Mouse (Mus musculus) embryonic facial prominence, embryonic 11.5 days (tissue): ENCODE measurements at regions not wholly inside any gene's neighbourhood (a gene's known extent, or its start where the extent isn't known, plus 50 kb on each side); places are given as distances from the start of the nearest gene placed in this dataset.

ENCODE experiments used
- ATAC-seq: fragments of 200-750 bp; cut with Nextera tagmentation; replicated peaks from 2 replicates; pipeline ENCODE4 v1.8.0; 2017; ENCODE audit warnings: low read depth; ENCODE audit not compliant: insufficient number of reproducible peaks, low FRiP score, low TSS enrichment
- DNase-seq: peaks from one replicate; pipeline ENCODE4 v3.0.0-alpha.2; 2015; ENCODE audit warnings: low spot score
- H3K27ac ChIP-seq: fragments of 300-500 bp; sonication (generic); replicated peaks from 2 replicates; pipeline ENCODE4 v1.5.1; 2014; ENCODE audit warnings: mild to moderate bottlenecking, low read depth, low read length, control low read depth
- H3K27me3 ChIP-seq: fragments of 300-500 bp; sonication (generic); 2 replicates; pipeline ENCODE4 v1.6.1; 2014; ENCODE audit warnings: mild to moderate bottlenecking, low read length, moderate library complexity, mixed read lengths; ENCODE audit not compliant: control insufficient read depth, insufficient read depth
- H3K36me3 ChIP-seq: fragments of 300-500 bp; sonication (generic); replicated peaks from 2 replicates; pipeline ENCODE4 v1.6.1; 2014; ENCODE audit warnings: low read depth, mild to moderate bottlenecking, low read length, moderate library complexity, mixed read lengths; ENCODE audit not compliant: control insufficient read depth, insufficient read depth
- H3K4me1 ChIP-seq: fragments of 300-500 bp; sonication (generic); 2 replicates; pipeline ENCODE4 v1.6.1; 2014; ENCODE audit warnings: low read length, mixed read lengths; ENCODE audit not compliant: control insufficient read depth, insufficient read depth
- H3K4me2 ChIP-seq: fragments of 300-500 bp; sonication (generic); 2 replicates; pipeline ENCODE4 v1.6.1; 2014; ENCODE audit warnings: low read depth, mild to moderate bottlenecking, control low read depth, low read length, moderate library complexity
- H3K4me3 ChIP-seq: fragments of 300-500 bp; sonication (generic); 2 replicates; pipeline ENCODE4 v1.5.1; 2014; ENCODE audit warnings: low read depth, low read length, control low read depth
- H3K9ac ChIP-seq: fragments of 300-500 bp; sonication (generic); replicated peaks from 2 replicates; pipeline ENCODE4 v1.6.1; 2014; ENCODE audit warnings: mild to moderate bottlenecking, control low read depth, low read length
- H3K9me3 ChIP-seq: fragments of 300-500 bp; sonication (generic); replicated peaks from 2 replicates; pipeline ENCODE4 v1.6.1; 2016; ENCODE audit warnings: mild to moderate bottlenecking, low read length, inconsistent platforms, mixed read lengths; ENCODE audit not compliant: control insufficient read depth
- WGBS: fragments of 180-500 bp; shearing (Covaris S2); extraction: QIAGEN DNeasy Blood & Tissue Kit; methylation state at CpG from one replicate; pipeline ENCODE4 v1.1.7; 2014; 5-methylcytosine and 5-hydroxymethylcytosine counted together

GRCm38 (mm10) chr9:101423041-101423440, 171.4 kb upstream of the Ppp2r3a start:
- 90% methylated on average over 5 of the region's 5 CpGs for WGBS
- H3K27me3 ChIP-seq = no peaks in the 10 kb centered on the region
- no peak overlapping the region for H3K4me2 ChIP-seq
- no peak overlapping the region for H3K4me3 ChIP-seq
- DNase-seq (no peak), ATAC-seq (no peak)
- no peaks in the 10 kb centered on the region for H3K36me3 ChIP-seq
- H3K27ac ChIP-seq = no peak overlapping the region
- no peak overlapping the region for H3K9ac ChIP-seq
- H3K9me3 ChIP-seq = no peaks in the 10 kb centered on the region
- no peaks in the 10 kb centered on the region for H3K4me1 ChIP-seq

GRCm38 (mm10) chr9:101422006-101422405, 170.4 kb upstream of the Ppp2r3a start:
- no peak overlapping the region for H3K4me2 ChIP-seq
- H3K4me3 ChIP-seq = no peak overlapping the region
- DNase-seq (peak; percentile 13), ATAC-seq (no peak)
- no peaks in the 10 kb centered on the region for H3K4me1 ChIP-seq
- H3K27me3 ChIP-seq = no peaks in the 10 kb centered on the region
- H3K9me3 ChIP-seq = no peaks in the 10 kb centered on the region
- H3K27ac ChIP-seq = no peak overlapping the region
- H3K9ac ChIP-seq = no peak overlapping the region
- 74% methylated on average over 11 of the region's 11 CpGs for WGBS
- no peaks in the 10 kb centered on the region for H3K36me3 ChIP-seq

DNA sequence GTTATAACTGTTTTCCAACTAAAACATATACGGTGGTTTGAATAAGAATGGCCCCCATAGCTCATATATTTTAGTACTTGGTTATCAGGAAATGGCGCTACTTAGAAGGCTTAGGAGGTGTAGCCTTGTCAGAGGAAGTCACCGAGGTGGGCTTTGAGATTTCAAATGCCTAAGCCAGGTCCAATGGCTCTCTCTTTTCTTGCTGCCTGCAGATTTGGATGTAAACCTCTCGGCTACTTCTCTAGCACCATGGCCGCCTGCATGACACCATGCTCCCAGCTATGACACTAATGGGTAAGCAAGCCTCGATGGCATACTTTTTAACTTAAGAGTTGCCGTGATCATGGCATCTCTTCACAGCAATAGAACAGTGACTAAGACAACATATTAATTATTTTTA, 169.5 kb upstream of the Ppp2r3a start:
- no peak for ATAC-seq
- no peaks in the 10 kb centered on the region for H3K36me3 ChIP-seq
- no peak overlapping the region for H3K4me2 ChIP-seq
- H3K27me3 ChIP-seq = no peaks in the 10 kb centered on the region
- DNase-seq = no peak
- no peak overlapping the region for H3K9ac ChIP-seq
- no peaks in the 10 kb centered on the region for H3K9me3 ChIP-seq
- H3K4me1 ChIP-seq = no peaks in the 10 kb centered on the region
- WGBS = 89% methylated on average over 7 of the region's 7 CpGs
- no peak overlapping the region for H3K27ac ChIP-seq
- no peak overlapping the region for H3K4me3 ChIP-seq

DNA sequence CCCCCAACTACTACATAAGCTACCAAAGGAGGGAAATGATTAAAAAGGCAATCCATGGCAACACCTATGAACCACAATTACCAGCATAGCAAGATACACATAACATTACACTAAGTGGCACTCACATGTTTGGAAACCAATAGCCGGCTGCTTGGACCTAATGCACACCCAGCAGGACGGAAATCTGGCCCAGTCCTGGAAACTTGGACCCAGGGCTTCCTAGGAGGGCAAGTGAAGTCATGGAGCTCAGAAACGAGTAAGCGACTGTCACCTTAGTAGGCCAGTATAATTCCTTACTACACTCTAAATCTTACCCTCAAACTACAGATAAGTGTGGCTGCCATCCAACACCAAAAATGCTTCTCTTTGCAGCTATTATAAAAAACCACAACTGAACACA, 168.6 kb upstream of the Ppp2r3a start:
- ATAC-seq = no peak
- no peak overlapping the region for H3K4me2 ChIP-seq
- DNase-seq = no peak
- no peaks in the 10 kb centered on the region for H3K36me3 ChIP-seq
- 90% methylated on average over 4 of the region's 4 CpGs for WGBS
- no peak overlapping the region for H3K27ac ChIP-seq
- no peaks in the 10 kb centered on the region for H3K9me3 ChIP-seq
- H3K27me3 ChIP-seq = no peaks in the 10 kb centered on the region
- H3K4me3 ChIP-seq = no peak overlapping the region
- H3K9ac ChIP-seq = no peak overlapping the region
- no peaks in the 10 kb centered on the region for H3K4me1 ChIP-seq

GRCm38 (mm10) chr9:101417660-101418059, 166.1 kb upstream of the Ppp2r3a start:
- Histone ChIP-seq H3K27me3 (no peaks in the 10 kb centered on the region), H3K27ac (no peak overlapping the region), H3K9ac (no peak overlapping the region), H3K4me3 (no peak overlapping the region), H3K9me3 (no peaks in the 10 kb centered on the region), H3K36me3 (no peaks in the 10 kb centered on the region), H3K4me2 (no peak overlapping the region), H3K4me1 (no peaks in the 10 kb centered on the region)
- ATAC-seq (no peak), DNase-seq (no peak)
- 86% methylated on average over 2 of the region's 2 CpGs for WGBS

- 91% methylated on average over 6 of the region's 6 CpGs for WGBS
These were observed 164.7 kb upstream of the Ppp2r3a start for GRCm38 (mm10) chr9:101416321-101416720.

GRCm38 (mm10) chr9:101413071-101413633, 161.6 kb upstream of the Ppp2r3a start:
- Histone ChIP-seq H3K9ac (no peak overlapping the region), H3K4me2 (no peak overlapping the region), H3K4me3 (no peak overlapping the region), H3K36me3 (no peaks in the 10 kb centered on the region), H3K4me1 (no peaks in the 10 kb centered on the region), H3K27me3 (no peaks in the 10 kb centered on the region), H3K9me3 (no peaks in the 10 kb centered on the region), H3K27ac (no peak overlapping the region)
- ATAC-seq (no peak), DNase-seq (no peak)
- 87% methylated on average over 3 of the region's 3 CpGs for WGBS

More at GRCm38 (mm10) chr9:101416321-101416720, 164.7 kb upstream of the Ppp2r3a start:
- no peak overlapping the region for H3K27ac ChIP-seq
- H3K4me2 ChIP-seq = no peak overlapping the region
- ATAC-seq (no peak), DNase-seq (no peak)
- H3K36me3 ChIP-seq = no peaks in the 10 kb centered on the region
- H3K4me1 ChIP-seq = no peaks in the 10 kb centered on the region
- no peaks in the 10 kb centered on the region for H3K27me3 ChIP-seq
- H3K9me3 ChIP-seq = no peaks in the 10 kb centered on the region
- H3K9ac ChIP-seq = no peak overlapping the region
- no peak overlapping the region for H3K4me3 ChIP-seq

DNA sequence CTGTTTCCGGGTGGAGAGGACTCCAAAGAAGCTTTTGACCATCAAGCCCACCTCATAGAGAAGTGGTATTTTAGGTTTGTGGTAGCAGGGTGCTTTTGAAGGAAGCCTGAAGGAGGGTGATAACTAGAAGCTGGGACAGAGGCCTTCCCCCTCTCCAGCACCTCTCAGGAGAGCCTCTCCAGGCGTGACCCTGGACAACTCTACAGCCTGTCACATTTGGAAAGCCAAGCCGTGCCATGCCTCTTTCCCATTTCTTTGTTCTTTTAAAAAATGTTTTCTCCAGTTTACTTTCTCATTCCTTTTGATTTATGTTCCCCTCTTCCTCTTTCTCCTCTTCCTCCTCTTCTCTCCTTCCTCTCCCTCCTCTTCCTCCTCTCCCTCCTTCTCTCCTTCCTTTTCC, 160.4 kb upstream of the Ppp2r3a start:
- H3K36me3 ChIP-seq = no peaks in the 10 kb centered on the region
- H3K27ac ChIP-seq = no peak overlapping the region
- ATAC-seq = no peak
- H3K27me3 ChIP-seq = no peaks in the 10 kb centered on the region
- H3K9ac ChIP-seq = no peak overlapping the region
- WGBS = 85% methylated on average over 3 of the region's 3 CpGs
- H3K4me3 ChIP-seq = no peak overlapping the region
- no peaks in the 10 kb centered on the region for H3K4me1 ChIP-seq
- no peak overlapping the region for H3K4me2 ChIP-seq
- H3K9me3 ChIP-seq = no peaks in the 10 kb centered on the region
- DNase-seq = no peak
